Mouse (Mus musculus) adrenal gland, adult 10 weeks (tissue): ENCODE measurements around the gene Hdgfl1. TPM values are rescaled to one million over a fixed set of nuclear protein-coding genes. Genes with fewer than 3 reads are reported as not detected.

ENCODE experiments used
- polyA plus RNA-seq: library from polyadenylated mRNA; stranded (reverse); fragments of 350-450 nt; fragmentation: Illumina TruSeq; extraction: RNeasy Lipid Tissue Mini Kit (QIAGEN cat#74804); gene quantifications from one replicate; pipeline ENCODE4 v1.2.3, GENCODE M21; 2014; ENCODE audit warnings: low read depth, low replicate concordance

Hdgfl1 gene
- polyA plus RNA-seq, result not detected

GRCm38 (mm10) chr13:26769955-26770354 lies at the start of gene Hdgfl1:
Gene Hdgfl1, minus strand, starts transcription at chr13:26770165.

